Mouse (Mus musculus) intestine, embryonic 16.5 days (tissue): ENCODE measurements at regions not wholly inside any gene's neighbourhood (a gene's known extent, or its start where the extent isn't known, plus 50 kb on each side); places are given as distances from the start of the nearest gene placed in this dataset.

Experiments
- ATAC-seq: fragments of 200-750 bp; cut with Nextera tagmentation; 2 replicates; pipeline ENCODE4 v1.8.0; 2017; ENCODE audit warnings: moderate TSS enrichment, moderate library complexity
- H3K27ac ChIP-seq: fragments of 300-500 bp; sonication (generic); 2 replicates; pipeline ENCODE4 v1.5.1; 2014; ENCODE audit warnings: mild to moderate bottlenecking, low read length
- H3K27me3 ChIP-seq: fragments of 300-500 bp; sonication (generic); replicated peaks from 2 replicates; pipeline ENCODE4 v1.6.1; 2014; ENCODE audit warnings: low read length, control low read depth, mixed read lengths; ENCODE audit not compliant: control insufficient read depth, insufficient read depth
- H3K36me3 ChIP-seq: fragments of 300-500 bp; sonication (generic); 2 replicates; pipeline ENCODE4 v1.6.1; 2014; ENCODE audit warnings: low read length, control low read depth; ENCODE audit not compliant: control insufficient read depth, insufficient read depth
- H3K4me1 ChIP-seq: fragments of 300-500 bp; sonication (generic); 2 replicates; pipeline ENCODE4 v1.6.1; 2014; ENCODE audit warnings: low read length, control low read depth, mixed read lengths; ENCODE audit not compliant: control insufficient read depth, insufficient read depth
- H3K4me2 ChIP-seq: fragments of 300-500 bp; sonication (generic); 2 replicates; pipeline ENCODE4 v1.6.1; 2014; ENCODE audit warnings: low read depth, low read length, control low read depth
- H3K4me3 ChIP-seq: fragments of 300-500 bp; sonication (generic); 2 replicates; pipeline ENCODE4 v1.5.1; 2014; ENCODE audit warnings: mild to moderate bottlenecking, low read length
- H3K9ac ChIP-seq: fragments of 300-500 bp; sonication (generic); 2 replicates; pipeline ENCODE4 v1.6.1; 2014; ENCODE audit warnings: low read depth, low read length
- H3K9me3 ChIP-seq: fragments of 300-500 bp; sonication (generic); 2 replicates; pipeline ENCODE4 v1.6.1; 2016; ENCODE audit warnings: low read length, control low read depth; ENCODE audit not compliant: control insufficient read depth
- WGBS: fragments of 180-500 bp; shearing (Covaris S2); extraction: QIAGEN DNeasy Blood & Tissue Kit; methylation state at CpG from one replicate; pipeline ENCODE4 v1.1.7; 2014; 5-methylcytosine and 5-hydroxymethylcytosine counted together

- ATAC-seq, result peak; percentile 25
- no peak overlapping the region for H3K4me2 ChIP-seq
- no peak overlapping the region for H3K4me3 ChIP-seq
- H3K9me3 ChIP-seq, result no peaks in the 10 kb centered on the region
- peak overlapping the region; percentile 57 for H3K27ac ChIP-seq
- WGBS, result 61% methylated on average over 3 of the region's 3 CpGs
- H3K36me3 ChIP-seq, result no peaks in the 10 kb centered on the region
- H3K27me3 ChIP-seq, result no peaks in the 10 kb centered on the region
- 0 out of 2 replicates have a peak overlapping the region, but pooled peaks have one; percentile 5 for H3K9ac ChIP-seq
- H3K4me1 ChIP-seq, result peaks cover 24% of the 10 kb centered on the region
Measured at GRCm38 (mm10) chr16:31591565-31591964, 71.7 kb upstream of the Dlg1 start.

GRCm38 (mm10) chr16:31592014-31592871 is 71.0 kb upstream of the Dlg1 start:
- H3K4me1 ChIP-seq, result peaks cover 24% of the 10 kb centered on the region
- peak; percentile 94 for ATAC-seq
- no peaks in the 10 kb centered on the region for H3K9me3 ChIP-seq
- no peaks in the 10 kb centered on the region for H3K36me3 ChIP-seq
- peak overlapping the region; percentile 6; the same call in 1 of the 2 replicates for H3K4me3 ChIP-seq
- no peak overlapping the region for H3K9ac ChIP-seq
- H3K27ac ChIP-seq, result peak overlapping the region; percentile 27
- peak overlapping the region; percentile 32 for H3K4me2 ChIP-seq
- 3% methylated on average over 7 of the region's 7 CpGs for WGBS
- H3K27me3 ChIP-seq, result no peaks in the 10 kb centered on the region

GRCm38 (mm10) chr16:31592973-31593683 is 70.1 kb upstream of the Dlg1 start:
- 30% methylated on average over 9 of the region's 9 CpGs for WGBS
- Histone ChIP-seq H3K9me3 (no peaks in the 10 kb centered on the region), H3K27ac (peak overlapping the region; percentile 27), H3K36me3 (no peaks in the 10 kb centered on the region), H3K4me3 (no peak overlapping the region), H3K4me1 (peaks cover 24% of the 10 kb centered on the region), H3K27me3 (no peaks in the 10 kb centered on the region), H3K9ac (0 out of 2 replicates have a peak overlapping the region, but pooled peaks have one; percentile 21), H3K4me2 (no peak overlapping the region)
- peak; percentile 60 for ATAC-seq

- Histone ChIP-seq H3K4me3 (no peak overlapping the region), H3K9ac (no peak overlapping the region), H3K27me3 (no peaks in the 10 kb centered on the region), H3K27ac (no peak overlapping the region), H3K4me2 (no peak overlapping the region), H3K4me1 (peaks cover 9% of the 10 kb centered on the region), H3K36me3 (no peaks in the 10 kb centered on the region), H3K9me3 (no peaks in the 10 kb centered on the region)
- 86% methylated on average over 5 of the region's 5 CpGs for WGBS
- ATAC-seq, result no peak
Measured at GRCm38 (mm10) chr16:31597965-31598364, 65.3 kb upstream of the Dlg1 start.

- Histone ChIP-seq H3K9me3 (no peaks in the 10 kb centered on the region), H3K4me1 (peaks cover 4% of the 10 kb centered on the region), H3K9ac (no peak overlapping the region), H3K27me3 (no peaks in the 10 kb centered on the region), H3K4me3 (no peak overlapping the region), H3K36me3 (no peaks in the 10 kb centered on the region), H3K27ac (no peak overlapping the region), H3K4me2 (no peak overlapping the region)
- 87% methylated on average over 9 of the region's 9 CpGs for WGBS
- peak; percentile 76 for ATAC-seq
Measured at GRCm38 (mm10) chr16:31598409-31598988, 64.7 kb upstream of the Dlg1 start.

GRCm38 (mm10) chr16:31598989-31599421 is 64.2 kb upstream of the Dlg1 start:
- ATAC-seq, result no peak
- Histone ChIP-seq H3K27ac (no peak overlapping the region), H3K36me3 (no peaks in the 10 kb centered on the region), H3K9me3 (no peaks in the 10 kb centered on the region), H3K27me3 (no peaks in the 10 kb centered on the region), H3K4me2 (no peak overlapping the region), H3K9ac (no peak overlapping the region), H3K4me3 (no peak overlapping the region), H3K4me1 (no peaks in the 10 kb centered on the region)
- 92% methylated on average over 6 of the region's 6 CpGs for WGBS

- Histone ChIP-seq H3K9me3 (no peaks in the 10 kb centered on the region), H3K27me3 (no peaks in the 10 kb centered on the region), H3K36me3 (no peaks in the 10 kb centered on the region), H3K9ac (no peak overlapping the region), H3K27ac (no peak overlapping the region), H3K4me3 (no peak overlapping the region), H3K4me2 (no peak overlapping the region), H3K4me1 (peaks cover 2% of the 10 kb centered on the region; the same call in 1 of the 2 replicates)
- ATAC-seq, result no peak
- 96% methylated on average over 3 of the region's 3 CpGs for WGBS
Measured at GRCm38 (mm10) chr16:31601278-31601677, 62.0 kb upstream of the Dlg1 start.

GRCm38 (mm10) chr16:31603185-31603584 is 60.1 kb upstream of the Dlg1 start:
- Histone ChIP-seq H3K4me1 (peaks cover 10% of the 10 kb centered on the region), H3K9ac (no peak overlapping the region), H3K27ac (no peak overlapping the region), H3K27me3 (no peaks in the 10 kb centered on the region), H3K4me3 (no peak overlapping the region), H3K9me3 (no peaks in the 10 kb centered on the region), H3K36me3 (no peaks in the 10 kb centered on the region), H3K4me2 (no peak overlapping the region)
- 81% methylated on average over 11 of the region's 11 CpGs for whole genome bisulfite sequencing
- ATAC-seq, result no peak
